Mouse (Mus musculus) kidney, postnatal 14 days (tissue): Measurements from ENCODE around the gene Nrde2.
"Not testable (repeated sequence)": the region's sequence is repeated elsewhere in the genome, so short reads cannot be mapped to it uniquely, and the experiment has no call there.

Source experiments
- DNase-seq: peaks from one replicate; pipeline ENCODE4 v3.0.0; 2022; ENCODE audit warnings: mixed read lengths

Gene Nrde2

DNA sequence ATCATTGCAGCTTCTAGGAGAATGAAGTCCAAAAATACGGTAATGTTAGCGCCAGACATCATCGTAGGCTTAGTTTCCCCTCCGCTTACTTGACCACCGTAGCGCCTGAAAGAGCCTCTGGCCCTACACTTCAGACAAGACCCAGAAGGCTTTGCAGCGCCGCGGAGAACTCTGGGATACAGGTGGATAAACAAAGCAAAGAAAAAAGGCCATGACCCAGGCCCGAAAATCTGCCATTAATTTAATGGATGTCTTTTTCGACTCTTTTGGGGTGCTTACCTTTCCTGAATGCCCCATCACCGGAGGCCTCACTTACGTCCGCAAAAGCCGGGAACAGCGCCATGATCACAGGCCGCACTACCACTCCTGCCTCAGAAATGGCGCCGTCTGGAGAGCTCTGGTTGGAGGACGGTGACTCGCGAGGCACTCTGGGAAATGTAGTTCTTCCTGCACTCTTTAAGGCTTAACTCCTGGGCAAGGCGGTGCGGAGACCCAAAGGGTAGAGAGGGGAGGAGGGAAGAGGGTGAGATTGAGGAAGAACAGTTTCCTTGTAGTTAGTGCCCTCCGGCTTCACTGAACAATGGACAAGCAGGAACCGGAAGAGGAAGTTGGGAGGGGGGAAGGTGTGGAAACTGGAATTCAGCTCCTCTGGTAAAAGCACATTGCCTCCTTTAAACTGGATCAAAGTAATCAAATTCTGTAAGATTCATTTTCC lies at the start of gene Nrde2:
Gene Nrde2, minus strand, starts transcription at position 393 of the 715 bp plus-strand sequence.
- DNase-seq, result peak; percentile 94

DNA sequence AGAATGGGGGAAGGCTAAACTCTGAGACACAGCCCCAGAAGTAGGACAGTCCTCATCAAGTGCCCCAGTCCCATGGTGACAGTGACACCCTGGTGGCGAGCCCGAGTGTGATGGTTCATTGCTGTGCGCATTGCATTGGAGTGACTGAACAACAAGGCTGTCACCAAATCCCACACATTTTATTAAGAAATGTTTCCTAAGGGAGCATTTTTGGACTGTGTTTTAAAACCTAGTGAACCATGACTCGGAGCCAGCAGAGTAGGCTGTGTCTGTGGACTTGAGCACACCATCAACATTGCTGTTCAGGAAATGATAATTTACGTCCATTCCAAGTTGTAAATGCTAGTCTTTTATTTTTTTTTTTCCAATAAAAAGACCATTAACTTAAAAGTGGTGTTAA lies 47.5 kb upstream of the Nrde2 start:
- peak; percentile 48 for DNase-seq

DNA sequence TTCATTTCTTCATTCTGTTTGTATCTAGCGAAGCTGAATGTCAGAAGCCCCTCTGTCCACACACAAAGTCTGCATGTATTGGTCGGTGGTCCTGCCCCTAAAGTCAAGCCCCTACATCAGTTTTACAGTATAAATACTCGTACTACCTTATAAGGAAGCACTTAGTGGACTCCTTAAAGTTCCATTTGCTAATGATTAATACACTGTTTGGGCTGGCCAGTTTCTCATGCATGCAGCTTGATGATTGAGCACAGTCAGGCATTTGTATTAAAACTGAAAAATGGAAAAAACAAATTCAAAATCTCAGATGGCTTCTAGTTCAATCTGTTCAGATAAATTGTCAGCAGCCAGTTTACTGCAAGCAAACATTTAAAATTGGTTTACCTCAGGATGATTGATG lies 47.1 kb upstream of the Nrde2 start:
- DNase-seq, result no peak

DNA sequence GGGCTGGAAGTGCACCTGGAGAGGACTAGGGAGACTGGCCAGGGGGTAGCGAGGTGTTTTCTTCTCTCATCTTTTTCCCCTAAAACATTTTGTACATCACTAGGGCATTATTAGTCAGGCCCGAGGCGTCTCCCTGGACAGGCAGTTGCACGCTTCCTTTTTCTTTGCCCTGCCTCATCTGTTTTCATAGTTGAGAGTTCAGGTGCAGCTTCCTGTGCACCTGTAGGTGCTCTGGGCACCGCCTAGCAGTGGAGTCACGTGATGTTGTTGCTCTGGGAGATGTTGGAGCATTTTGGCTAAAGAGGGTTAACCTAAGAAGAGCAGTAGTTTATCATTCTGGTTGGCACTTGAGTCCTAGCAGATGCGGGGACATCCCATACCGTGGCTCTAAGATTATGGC lies 45.7 kb upstream of the Nrde2 start:
- DNase-seq, result no peak

DNA sequence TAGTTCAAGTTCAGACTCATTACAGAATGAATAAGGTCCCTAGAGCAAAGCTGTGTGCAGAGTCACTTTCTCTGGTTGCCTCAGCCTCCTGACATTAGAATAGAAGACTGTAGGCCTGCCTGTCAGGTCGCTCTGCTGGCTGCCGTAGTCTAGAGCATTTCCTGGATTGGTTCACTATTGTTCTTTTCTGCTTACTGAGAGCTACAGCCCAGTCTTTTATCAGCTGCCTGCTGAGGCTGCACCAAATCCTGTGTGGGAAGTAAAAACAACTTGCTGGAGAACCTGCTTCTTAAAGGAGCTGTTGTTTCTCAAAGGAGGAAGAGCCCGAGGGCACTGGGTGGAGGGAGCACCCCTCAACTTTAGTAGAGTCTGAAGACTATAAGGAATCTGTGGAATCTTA lies 44.3 kb upstream of the Nrde2 start:
- DNase-seq, result no peak

DNA sequence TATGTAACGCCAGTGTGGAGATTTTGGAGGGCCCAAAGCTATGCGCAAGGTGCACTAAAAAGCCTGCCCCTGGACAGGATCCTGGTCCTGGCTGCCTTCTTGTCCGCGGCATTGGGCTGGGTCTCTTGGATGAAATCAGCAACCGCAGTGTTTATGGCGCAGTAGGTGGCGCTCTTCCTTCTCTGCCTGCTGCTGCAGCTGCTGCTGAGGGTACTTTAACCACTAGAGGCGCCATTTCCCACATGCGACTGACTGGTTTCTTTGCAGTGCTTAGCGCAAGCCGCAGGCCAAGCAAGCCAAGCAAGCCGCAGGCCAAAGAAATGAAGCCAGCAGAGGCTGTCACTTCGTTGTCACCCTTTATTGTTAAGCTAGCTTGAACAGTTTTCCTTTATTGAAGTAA lies 42.4 kb upstream of the Nrde2 start:
- DNase-seq, result peak; percentile 96

DNA sequence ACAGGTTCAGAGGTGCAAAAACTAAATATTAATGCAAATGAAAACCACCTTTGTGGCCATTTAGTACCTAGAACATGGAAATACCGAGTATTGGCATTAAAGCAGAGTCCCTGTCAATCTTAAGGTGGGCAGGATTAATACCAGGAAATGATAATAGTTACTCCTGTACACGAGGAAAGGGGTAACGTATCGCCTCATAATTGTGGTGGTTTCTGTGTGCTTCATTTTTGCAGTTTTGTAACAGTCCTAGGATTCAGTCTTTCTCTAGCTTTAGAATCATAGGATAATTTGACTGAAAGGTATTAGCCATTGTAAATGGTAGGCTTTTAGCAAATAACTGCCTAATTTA lies 41.9 kb upstream of the Nrde2 start:
- DNase-seq, result no peak

DNA sequence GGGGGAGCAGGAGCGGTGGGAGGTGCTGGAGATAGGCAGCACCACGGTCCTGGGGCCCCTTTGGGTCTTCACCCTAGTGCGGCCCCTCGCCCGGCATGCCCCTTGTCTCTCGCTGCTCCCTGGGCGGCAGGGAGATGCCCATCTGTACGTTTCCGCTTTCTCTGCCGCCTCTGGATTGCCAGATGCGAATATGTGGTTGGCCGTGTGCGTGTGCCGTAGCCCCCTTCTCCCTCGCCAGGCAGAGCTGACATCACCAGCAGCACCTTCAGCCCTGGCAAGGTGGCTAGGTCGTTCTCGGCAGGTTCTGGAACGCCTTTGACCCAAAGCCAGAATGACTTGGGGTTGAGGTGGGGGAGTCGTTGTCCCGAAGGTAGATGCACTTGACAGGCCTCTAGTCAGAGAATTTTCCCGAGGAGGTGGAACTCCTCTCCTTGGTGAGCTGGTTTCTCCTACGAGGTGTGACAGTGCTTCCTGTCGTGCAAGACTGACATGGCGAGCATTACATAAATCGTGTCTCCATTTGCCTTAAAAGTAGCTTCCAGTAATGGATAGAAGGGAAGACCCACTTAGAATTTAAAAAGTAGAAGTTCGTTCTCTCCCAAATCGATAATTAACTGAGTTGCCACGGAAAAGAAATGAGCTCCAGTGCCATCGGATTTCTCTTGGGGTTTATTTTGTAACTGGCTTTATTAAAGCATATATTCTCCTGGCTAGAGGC lies 41.4 kb upstream of the Nrde2 start:
- no peak for DNase-seq

DNA sequence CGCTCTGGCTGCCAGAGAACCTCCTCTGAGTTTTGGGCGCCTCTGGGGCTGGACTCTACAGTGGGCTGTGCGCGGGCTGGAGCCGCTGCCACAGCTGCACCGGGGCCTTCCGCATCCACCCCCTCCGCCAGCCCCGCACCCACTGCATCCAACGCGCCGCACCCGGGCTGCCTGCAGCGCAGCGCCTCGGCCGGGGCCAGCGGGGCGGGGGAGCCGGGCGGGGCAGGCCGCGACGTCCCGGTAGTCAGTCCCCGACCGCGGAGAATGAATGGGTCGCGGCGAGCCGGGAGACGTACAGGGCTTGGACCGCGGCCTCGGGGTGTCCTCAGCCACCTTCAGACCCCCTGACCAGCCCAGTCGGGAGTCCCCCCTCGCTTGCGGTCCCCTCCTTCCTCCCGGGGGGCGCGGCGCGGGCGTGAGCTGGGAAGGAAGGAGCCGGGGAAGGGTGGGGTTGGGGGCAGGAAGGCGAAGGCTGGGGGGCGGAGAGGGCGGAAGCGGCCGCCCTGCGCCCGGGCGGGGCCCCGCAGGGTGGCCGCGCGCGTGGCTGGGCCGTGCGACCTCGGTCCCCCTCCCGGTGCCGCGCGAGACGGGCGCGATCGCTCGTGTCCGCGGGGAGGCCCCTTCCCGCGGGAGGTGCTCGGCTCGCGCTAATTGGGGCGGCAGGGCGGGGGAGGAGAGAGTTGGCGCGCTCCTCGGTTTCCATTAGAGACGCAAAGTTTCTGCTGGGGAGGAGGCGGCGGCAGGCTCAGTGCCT lies 40.6 kb upstream of the Nrde2 start:
- DNase-seq, result peak; percentile 77

DNA sequence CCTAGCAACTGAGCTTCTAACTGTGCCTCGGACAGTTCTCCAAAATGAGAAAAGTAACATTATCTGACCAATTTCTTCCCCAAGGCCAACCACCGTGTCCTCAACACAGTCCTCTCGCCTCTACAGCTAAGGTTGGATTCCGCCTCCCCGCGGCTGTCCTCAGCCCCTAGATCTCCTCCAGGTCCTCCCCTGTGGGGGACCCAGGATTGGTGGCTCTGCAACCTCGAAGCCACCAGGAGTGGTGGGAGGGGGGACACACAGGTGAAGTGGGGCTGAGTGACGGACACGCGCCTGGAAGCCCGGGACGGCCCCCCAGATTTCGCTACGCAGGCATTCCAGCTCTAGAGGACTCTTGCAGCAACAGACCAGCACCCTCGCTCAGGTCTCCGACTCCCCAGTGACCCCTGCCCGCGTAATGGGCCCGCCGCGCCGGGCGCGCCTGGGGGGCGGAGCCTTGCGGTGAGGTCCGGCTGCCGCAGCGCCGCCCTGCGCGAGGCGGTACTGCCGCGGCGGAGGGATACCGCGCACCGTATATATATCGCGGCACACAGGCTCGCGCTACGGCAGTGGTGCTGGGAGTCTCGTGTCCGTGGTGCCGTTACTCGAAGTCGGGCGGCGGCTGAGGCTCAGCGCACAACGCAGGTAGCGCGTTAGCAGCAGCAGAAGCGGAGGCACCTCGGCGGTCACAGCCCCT lies 39.7 kb upstream of the Nrde2 start, which contains the start of gene Calm1:
Gene Calm1, plus strand, starts transcription at position 469 of the 694 bp plus-strand sequence.
- peak; percentile 96 for DNase-seq

DNA sequence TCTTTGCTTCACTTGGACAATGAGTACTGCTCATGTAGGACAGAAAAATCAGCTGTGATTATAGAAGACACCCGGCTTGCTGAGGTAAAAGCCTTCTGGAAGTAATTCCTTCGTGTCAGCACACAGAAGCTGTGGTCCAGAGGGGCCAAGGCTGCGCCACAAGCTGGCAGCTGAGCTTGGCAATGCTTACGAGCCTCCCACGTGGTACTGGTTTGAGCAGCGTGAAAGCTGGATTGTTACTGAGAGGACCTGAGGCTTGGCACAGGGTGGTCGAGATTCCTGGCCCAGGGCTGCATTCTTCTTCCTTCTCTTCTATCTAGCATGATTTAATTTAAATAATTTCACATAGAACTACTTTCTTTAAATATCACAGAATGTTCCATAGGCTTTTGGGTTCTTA lies 37.3 kb upstream of the Nrde2 start:
- DNase-seq, result no peak

DNA sequence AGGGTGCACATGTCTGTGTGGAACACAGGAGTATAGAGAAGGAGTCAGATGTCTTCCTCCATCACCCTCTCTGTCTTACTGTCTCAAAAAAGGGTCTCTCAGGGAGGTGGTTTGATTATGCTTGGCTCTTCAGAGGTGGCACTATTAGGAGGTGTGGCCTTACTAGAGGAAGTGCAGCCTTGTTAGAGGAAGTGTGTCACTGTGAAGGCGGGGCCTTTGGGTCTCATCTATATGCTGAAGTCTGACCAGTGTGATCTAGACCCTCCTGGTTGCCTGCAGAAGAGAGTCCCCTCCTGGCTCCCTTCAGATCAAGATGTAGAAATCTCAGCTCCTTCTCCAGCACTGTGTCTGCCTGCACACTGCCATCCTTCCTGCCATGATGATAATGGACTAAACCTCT lies 34.7 kb upstream of the Nrde2 start:
- DNase-seq, result no peak

DNA sequence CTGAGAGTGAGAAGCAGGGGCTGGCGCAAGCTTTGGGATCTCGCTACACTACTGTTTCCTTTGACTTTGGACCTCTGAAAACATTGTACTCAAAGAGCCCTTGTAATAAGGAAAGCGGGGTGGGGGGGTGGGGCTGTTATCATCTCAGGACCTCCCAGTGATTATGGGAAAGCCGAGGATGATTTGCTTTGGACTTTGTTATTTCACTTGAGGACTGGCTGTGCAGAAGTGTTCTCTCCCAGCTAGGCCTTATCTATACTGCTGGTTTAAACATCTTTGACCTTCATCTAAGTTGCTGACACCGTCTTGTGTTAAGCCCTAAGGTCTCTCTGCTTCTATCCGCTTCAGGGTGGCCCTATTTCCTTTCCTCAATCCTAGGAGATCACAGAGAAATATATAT lies 31.3 kb upstream of the Nrde2 start:
- no peak for DNase-seq

DNA sequence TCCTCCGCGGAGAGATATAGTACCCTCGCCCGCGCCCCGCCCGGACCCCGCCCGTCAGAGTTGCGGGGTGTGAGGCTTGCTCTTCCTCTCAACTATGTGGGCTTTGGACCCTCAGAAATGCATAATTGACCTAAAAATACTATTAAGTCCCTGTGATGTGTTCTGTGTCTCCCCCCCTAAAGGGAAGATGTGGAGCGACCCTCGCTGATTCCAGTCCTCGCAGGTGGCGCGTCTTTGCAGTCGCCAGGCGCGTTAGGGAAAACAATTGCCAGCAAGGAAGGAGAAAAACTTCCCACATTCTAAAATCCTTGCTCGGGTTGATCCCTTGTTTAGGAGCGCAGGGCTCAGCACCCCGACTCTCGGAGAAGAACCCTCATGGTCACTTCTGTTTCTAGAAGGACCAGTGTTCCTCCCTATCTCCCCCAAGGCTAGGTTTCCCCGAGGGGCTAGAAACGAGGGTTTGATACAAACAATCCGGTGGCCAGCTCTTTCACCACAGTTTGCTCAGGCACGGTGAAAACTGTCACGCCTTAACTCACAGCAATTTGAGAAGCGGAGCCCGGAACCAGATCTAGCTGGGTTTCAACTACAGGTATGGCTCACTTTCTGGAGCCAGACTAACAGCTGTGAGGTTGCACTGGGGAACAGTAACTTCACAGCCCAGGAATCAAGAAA lies 28.4 kb upstream of the Nrde2 start:
- DNase-seq, result peak; percentile 58

DNA sequence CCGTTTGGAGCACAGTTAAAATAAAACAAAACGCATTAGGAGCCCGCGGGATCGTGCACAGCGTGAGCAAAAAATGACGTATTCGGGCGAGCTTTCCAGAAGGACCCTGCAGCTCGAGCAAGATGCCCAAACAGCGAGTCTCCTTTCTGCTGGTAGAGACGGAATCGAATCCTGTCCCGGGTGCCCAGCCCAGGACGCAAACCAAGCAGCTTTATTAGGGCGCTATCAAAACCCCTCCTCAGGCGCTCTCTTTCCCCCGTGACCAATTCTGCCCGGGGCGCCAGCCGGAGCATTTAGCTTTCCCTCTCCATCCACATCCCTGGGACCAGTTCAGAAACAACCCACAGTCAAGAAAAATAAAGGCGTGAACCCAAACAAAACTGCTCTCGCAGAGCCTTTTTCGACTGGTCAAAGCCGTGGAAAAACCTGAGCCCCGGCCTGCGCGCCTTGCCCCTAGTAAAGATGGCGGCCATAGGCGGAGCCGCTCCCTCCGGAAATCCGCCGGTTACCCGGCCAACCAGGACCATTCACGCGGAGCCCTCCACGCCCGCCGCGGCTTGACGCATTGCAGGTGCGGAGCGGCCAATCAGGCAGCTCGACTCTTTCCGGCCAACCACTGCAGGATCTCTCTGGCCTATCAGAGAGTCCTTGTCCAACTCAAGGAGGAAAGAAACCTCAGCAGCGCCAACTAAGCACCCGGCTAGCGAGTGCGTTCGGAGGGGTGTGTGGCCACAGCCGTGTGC lies 27.7 kb upstream of the Nrde2 start:
- peak; percentile 99 for DNase-seq

DNA sequence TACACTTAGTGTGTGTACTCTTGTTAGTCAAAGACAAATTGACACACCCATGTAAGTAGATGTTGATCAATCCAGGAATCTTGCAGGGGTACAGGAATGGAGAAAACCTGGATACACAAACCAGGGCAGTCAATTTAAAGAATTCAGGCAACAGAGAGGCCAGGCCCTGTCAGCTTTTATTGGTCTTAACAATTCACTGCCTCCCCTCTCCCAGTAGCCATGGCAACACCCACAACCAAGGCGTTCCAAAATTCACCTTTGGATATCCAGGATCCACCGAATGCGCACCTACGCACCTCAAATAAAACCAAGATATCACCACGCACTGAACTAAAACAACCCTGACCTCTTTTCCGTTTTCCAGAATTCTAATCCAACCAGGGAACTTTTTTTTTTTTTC lies 26.9 kb upstream of the Nrde2 start:
- no peak for DNase-seq

DNA sequence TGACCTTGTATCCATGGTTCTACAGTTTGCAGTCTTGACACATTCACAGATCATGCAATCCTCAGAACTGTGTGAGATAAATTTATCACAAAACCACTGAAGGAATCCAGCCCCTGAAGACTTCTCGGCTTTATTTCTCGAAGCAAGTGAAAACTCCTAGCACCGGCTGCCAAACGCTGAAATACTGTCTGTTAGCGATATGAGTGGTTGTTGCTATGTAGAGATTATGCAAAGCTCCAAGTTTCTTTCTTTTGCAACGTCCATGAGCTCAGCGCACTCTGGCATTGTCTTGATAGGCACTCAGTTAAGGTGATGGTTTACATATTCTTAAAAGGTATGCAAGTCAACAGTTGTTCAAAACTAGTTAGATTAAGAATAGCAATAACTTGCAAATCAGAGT lies 26.4 kb upstream of the Nrde2 start:
- DNase-seq, result no peak

DNA sequence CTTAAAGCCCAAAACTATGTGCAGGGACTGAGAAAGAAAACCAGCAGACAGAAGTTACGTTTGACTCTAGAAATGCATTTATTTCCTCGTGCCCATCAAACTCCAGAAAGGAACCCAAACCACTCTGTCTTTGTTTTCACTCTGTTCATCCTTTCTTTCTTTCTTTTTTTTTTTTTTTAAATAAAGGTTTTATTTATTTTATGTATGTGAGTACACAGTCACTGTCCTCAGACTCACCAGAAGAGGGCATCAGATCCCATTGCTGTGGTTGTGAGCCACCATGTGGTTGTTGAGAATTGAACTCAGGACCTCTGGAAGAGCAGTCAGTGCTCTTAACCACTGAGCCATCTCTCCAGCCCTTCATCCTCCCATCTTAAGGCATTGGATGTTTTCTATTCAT lies 25.5 kb upstream of the Nrde2 start:
- DNase-seq, result not testable (repeated sequence)

DNA sequence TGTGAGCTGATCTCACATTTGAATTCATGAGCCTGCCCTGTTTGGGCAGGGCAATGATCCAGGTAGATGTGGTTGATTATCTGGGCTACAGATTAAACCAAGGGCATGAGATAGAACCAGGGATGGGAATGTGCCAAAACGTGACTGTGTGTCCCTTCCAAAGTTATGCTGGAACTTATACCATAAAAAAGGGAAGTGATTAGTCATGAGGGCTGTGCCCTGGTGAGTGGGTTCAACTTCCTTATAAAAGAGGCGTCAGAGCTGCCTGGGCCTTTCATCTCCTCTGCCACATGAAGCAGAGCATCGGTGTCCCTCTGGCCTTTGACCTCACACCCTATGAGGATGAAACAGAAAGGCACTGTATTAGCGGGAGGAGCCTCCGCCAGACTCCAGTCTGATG lies 24.5 kb upstream of the Nrde2 start:
- no peak for DNase-seq

DNA sequence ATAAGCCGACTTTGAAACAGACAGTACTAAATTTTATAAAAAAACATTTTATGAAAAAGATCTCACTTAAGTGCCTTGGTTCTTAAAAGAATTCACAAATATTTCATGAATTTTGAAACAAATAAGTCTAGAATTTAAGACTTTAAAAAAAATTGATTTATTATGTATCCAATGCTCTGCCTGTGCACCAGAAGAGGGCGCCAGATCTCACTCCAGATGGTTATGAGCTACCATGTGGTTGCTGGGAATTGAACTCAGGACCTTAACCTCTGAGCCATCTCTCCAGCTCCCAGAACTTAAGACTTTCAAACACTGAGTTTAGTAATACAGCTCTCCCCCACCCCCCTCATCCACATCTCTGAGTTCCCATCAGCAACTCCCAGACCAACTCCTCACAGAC lies 23.2 kb upstream of the Nrde2 start:
- no peak for DNase-seq

DNA sequence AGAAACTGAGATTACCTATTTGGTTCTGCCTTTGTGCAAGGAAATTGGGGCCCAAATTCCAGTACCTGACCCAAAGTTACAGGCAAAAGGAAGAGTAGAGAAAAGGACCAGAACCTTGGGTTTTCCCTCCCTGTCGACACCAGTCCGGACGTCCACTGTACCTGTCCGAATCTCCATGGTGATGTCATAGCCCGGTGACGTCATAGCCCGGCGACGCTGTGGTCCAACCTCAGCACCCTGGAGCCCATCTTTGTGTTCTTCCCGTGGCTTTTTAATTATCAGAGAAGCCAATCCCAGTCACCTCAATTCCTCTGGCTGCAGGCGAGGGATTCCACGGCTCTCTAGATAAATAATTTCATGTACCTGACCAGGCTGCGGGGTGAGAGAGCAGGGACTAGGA lies 21.3 kb upstream of the Nrde2 start:
- no peak for DNase-seq

DNA sequence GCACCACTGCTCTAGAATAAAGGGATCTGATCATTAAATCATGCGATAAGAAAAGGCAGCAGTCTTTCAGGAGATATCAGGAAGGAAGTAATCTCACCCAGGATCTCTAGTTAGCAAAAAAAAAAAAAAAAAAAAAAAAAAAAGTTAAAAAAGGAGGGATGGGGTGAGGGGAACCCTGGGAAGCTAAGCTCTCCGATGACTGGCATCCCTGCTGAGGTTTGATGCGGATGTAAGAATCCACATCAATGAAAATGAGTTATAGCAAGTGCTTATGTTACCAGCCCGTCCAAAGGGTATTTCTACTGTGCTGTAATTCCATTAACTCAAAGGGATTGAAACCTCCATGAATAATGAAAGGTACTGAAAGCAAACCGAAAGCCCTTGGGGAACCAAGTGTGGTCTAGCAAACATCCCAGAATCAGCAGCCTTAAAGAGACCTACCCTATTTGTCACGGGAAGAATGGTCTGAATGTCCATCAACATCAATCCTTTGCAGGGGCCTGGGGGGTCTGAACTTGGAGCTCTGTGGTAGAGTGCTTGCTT lies 19.5 kb upstream of the Nrde2 start:
- no peak for DNase-seq
